Mouse (Mus musculus) cerebellum, adult 2 months (tissue): Measurements from ENCODE around the gene Sirt7.

Source experiments
- CTCF ChIP-seq: fragments of 200-500 bp; IDR thresholded peaks from 2 replicates; pipeline ENCODE4 v1.5.1; 2011; ENCODE audit warnings: low read depth, mild to moderate bottlenecking, control low read depth, low read length, moderate library complexity, borderline replicate concordance; ENCODE audit not compliant: insufficient read depth
- POLR2A ChIP-seq: fragments of 200-500 bp; IDR thresholded peaks from 2 replicates; pipeline ENCODE4 v1.6.1; 2011; ENCODE audit warnings: low read length, control low read depth, borderline replicate concordance; ENCODE audit not compliant: insufficient read depth

GRCm38 (mm10) chr11:120643601-120643987 is 18.6 kb upstream of the Sirt7 start, which contains the start of gene Pycr1:
- no peak for TF ChIP-seq CTCF
- no peak for TF ChIP-seq POLR2A
